Mouse (Mus musculus): ENCODE data around the gene Fscn1.

DNA sequence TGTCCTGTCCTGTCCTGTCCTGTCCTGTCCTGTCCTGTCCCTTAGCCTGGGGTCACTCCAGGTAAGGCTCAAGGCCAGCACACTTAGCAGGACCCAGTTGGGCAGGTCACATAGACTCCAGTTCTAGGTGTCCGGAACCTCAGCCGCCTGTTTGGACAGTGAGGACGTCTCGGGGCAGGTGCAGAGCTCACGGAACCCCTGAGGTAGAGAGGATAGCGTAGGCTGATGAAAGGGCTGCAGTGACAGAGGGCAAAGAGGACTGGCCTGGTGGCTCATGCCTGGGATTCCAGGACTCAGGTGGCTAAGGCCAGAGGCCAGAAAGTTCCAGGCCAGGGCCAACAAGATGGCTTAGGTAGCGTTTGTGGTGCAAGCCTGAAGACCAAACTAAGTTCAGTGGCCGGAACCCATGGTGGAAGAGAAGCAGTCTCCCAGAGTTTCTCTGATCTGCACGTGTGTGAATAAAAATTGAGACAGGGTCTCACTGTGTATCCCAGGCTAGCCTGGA is 28.9 kb upstream of the Fscn1 start:
- TF ChIP-seq CTCF (IDR thresholded peaks at IDR 0.05; ENCODE audit: control insufficient read depth, insufficient read depth, insufficient replicate concordance, low read depth, low read length) (no peak), POLR2A (IDR thresholded peaks at IDR 0.05; ENCODE audit: control insufficient read depth, low read depth, low read length) (no peak)
